Comparison of ENCODE assay signal across 19 mouse cellular contexts in the genomic region with DNA sequence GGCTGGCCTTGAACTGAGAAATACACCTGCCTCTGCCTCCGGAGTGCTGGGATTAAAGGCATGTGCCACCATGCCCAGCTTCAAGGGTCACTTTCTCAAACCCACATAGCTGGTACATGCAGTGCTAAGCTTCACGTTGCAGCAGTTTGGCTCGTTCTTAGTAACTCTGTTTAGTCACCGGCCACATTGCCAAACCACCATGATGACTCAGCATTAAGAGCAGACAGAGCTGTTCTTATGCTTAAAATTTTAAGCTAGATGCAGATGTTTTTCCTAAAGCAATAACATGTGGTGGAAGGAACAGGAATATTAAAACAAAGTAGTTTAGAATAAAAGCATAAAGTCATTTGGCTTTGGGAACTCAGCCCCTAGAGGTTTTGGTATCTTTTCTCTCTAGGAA.
A peak's percentile ranks its signal among the peaks of the same experiment; 100 is the strongest.
DNase-seq lines count a peak whose midpoint lies in the region; ATAC-seq and TF ChIP-seq lines count a peak whose summit lies in the region.
"Had no signal": no experiment of that assay in that cellular context is flagged by ENCODE, and none has a peak within 500 bp of the region (broad histone marks: within the 10 kb centered on the region; RNA-seq: fewer than 3 reads in every experiment).

No protein-coding gene starts in this region.

- peak; percentile 95 to 97 for ATAC-seq in hematopoietic stem cell, adult 5-6 weeks (replicated peaks in 1 of 2; ENCODE audit: insufficient read depth in 1 of 2, low FRiP score in 2 of 2, low TSS enrichment in 1 of 2, low read depth in 1 of 2, poor library complexity in 2 of 2, severe bottlenecking in 2 of 2)
- ATAC-seq in hindbrain, embryonic 14.5 days (ENCODE audit: low FRiP score): no peak
- ATAC-seq in neural tube, embryonic 15.5 days (ENCODE audit: low FRiP score): no peak

- DNase-seq in gastrocnemius, adult 2 months: peak; percentile 9
- DNase-seq in gastrocnemius, adult 8-10 months (ENCODE audit: low spot score in 2 of 2): no peak
- peak; percentile 89 for DNase-seq in 416B (ENCODE audit: low read depth)
- DNase-seq in adrenal gland, postnatal 10 days: peak; percentile 15
- DNase-seq in hindbrain, embryonic 14.5 days (ENCODE audit: low spot score): no peak
- no peak for DNase-seq in left cerebral cortex, adult 9 months (ENCODE audit: low spot score in 2 of 2)
- DNase-seq: cerebellum, postnatal 14 days; kidney, adult 11 months; kidney, postnatal 4 days; lung, postnatal 10 days; midbrain, embryonic 14.5 days; retina, postnatal 1 day; thymus, adult 18-20 months had no signal

- no peak overlapping the region for H3K4me2 ChIP-seq in hindbrain, embryonic 14.5 days (replicated peaks)
- no peak overlapping the region for H3K4me2 ChIP-seq in neural tube, embryonic 15.5 days
- H3K4me2 ChIP-seq: heart, embryonic 12.5 days; liver, embryonic 11.5 days; neural tube, embryonic 12.5 days had no signal

- H3K27ac ChIP-seq in gastrocnemius, adult 2 months: no peak overlapping the region
- no peak overlapping the region for H3K27ac ChIP-seq in hindbrain, embryonic 14.5 days
- no peak overlapping the region for H3K27ac ChIP-seq in neural tube, embryonic 15.5 days (replicated peaks)
- H3K27ac ChIP-seq: left cerebral cortex, adult 2 months; neural tube, embryonic 12.5 days had no signal

- intact Hi-C loops in gastrocnemius, adult 2 months (cut with DNase I): no loop called here

- no peaks in the 10 kb centered on the region for H3K36me3 ChIP-seq in hindbrain, embryonic 14.5 days (replicated peaks; ENCODE audit: control insufficient read depth, insufficient read depth)
- H3K36me3 ChIP-seq in neural tube, embryonic 15.5 days: no peaks in the 10 kb centered on the region
- H3K36me3 ChIP-seq: heart, embryonic 12.5 days; neural tube, embryonic 12.5 days had no signal

- H3K27me3 ChIP-seq in hindbrain, embryonic 14.5 days (ENCODE audit: control insufficient read depth, insufficient read depth, low read length): no peaks in the 10 kb centered on the region
- no peaks in the 10 kb centered on the region for H3K27me3 ChIP-seq in neural tube, embryonic 15.5 days (replicated peaks)
- H3K27me3 ChIP-seq: heart, embryonic 12.5 days; neural tube, embryonic 12.5 days had no signal

- H3K4me3 ChIP-seq in gastrocnemius, adult 2 months: no peak overlapping the region
- no peak overlapping the region for H3K4me3 ChIP-seq in hindbrain, embryonic 14.5 days (replicated peaks; ENCODE audit: low read length)
- H3K4me3 ChIP-seq in neural tube, embryonic 15.5 days (replicated peaks): no peak overlapping the region
- H3K4me3 ChIP-seq: heart, embryonic 12.5 days; left cerebral cortex, adult 2 months; neural tube, embryonic 12.5 days had no signal

- H3K4me1 ChIP-seq in hindbrain, embryonic 14.5 days (replicated peaks; ENCODE audit: control insufficient read depth, insufficient read depth, low read length): no peaks in the 10 kb centered on the region
- H3K4me1 ChIP-seq in neural tube, embryonic 15.5 days: no peaks in the 10 kb centered on the region
- H3K4me1 ChIP-seq: heart, embryonic 12.5 days; neural tube, embryonic 12.5 days had no signal

- WGBS in hindbrain, embryonic 14.5 days: 95% methylated on average over 4 of the region's 4 CpGs
- WGBS in neural tube, embryonic 15.5 days: 87% methylated on average over 4 of the region's 4 CpGs

- H3K9me3 ChIP-seq in hindbrain, embryonic 14.5 days (ENCODE audit: control insufficient read depth, low read length): no peaks in the 10 kb centered on the region
- no peaks in the 10 kb centered on the region for H3K9me3 ChIP-seq in neural tube, embryonic 15.5 days (replicated peaks)
- H3K9me3 ChIP-seq: neural tube, embryonic 12.5 days had no signal

- TF ChIP-seq CTCF in gastrocnemius, adult 2 months (IDR thresholded peaks at IDR 0.05): no peak

- no peak overlapping the region for H3K9ac ChIP-seq in hindbrain, embryonic 14.5 days
- no peak overlapping the region for H3K9ac ChIP-seq in neural tube, embryonic 15.5 days (replicated peaks)
- H3K9ac ChIP-seq: heart, embryonic 12.5 days; neural tube, embryonic 12.5 days had no signal

Comparison
In these comparisons a context has a peak if more than half of its experiments do, and no peak if none do; other contexts are left out.
1. DNase-seq: peak in gastrocnemius, adult 2 months (single experiment), 416B (single experiment) and adrenal gland, postnatal 10 days (single experiment); none in gastrocnemius, adult 8-10 months (0 of 2), hindbrain, embryonic 14.5 days (single experiment) and left cerebral cortex, adult 9 months (0 of 2).
2. ATAC-seq: peak in hematopoietic stem cell, adult 5-6 weeks (2 of 2); none in hindbrain, embryonic 14.5 days (single experiment) and neural tube, embryonic 15.5 days (single experiment).